Mouse (Mus musculus) heart, postnatal 0 days (tissue): Measurements from ENCODE around the gene Ilkap.

ENCODE experiments used
- CTCF ChIP-seq: IDR thresholded peaks from 2 replicates; pipeline ENCODE4 v1.5.1; 2016; ENCODE audit warnings: antibody characterized with exemption, control low read depth, low read depth
- EP300 ChIP-seq: IDR thresholded peaks from 2 replicates; pipeline ENCODE4 v1.6.1; 2016; ENCODE audit warnings: antibody characterized with exemption, low read depth

DNA sequence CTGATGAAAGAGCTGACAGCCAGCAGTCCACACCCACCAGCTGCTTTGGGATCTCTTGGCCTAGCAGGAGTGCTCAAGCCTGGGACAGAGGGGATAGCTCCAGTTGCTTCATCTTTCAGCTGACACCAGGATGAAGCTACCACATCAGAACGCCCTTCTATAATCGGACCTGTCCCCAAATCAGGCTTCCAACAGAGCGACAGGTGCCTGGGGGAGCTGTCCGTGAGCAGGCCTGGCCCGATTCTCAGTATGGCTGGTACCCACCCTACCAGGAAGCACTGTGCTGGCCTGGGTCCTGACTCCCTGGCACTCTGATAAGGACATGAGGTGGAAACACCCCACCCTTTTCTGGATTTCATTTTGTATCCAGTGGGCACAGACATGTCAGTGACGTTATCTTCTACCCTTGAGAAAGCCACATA, 25.2 kb downstream of the Ilkap start:
- TF ChIP-seq CTCF (no peak), EP300 (no peak)
